Mouse (Mus musculus) neural tube, embryonic 11.5 days (tissue): ENCODE results near the gene Sik1. TPM values are rescaled to one million over a fixed set of nuclear protein-coding genes. Genes with fewer than 3 reads are reported as not detected.

Source experiments
- ATAC-seq: fragments of 200-750 bp; cut with Nextera tagmentation; 2 replicates; pipeline ENCODE4 v1.8.0; 2017; ENCODE audit warnings: moderate number of reproducible peaks, mild to moderate bottlenecking, moderate TSS enrichment, moderate library complexity; ENCODE audit not compliant: insufficient read depth, low FRiP score, low TSS enrichment
- DNase-seq: peaks from one replicate; pipeline ENCODE4 v3.0.0-alpha.2; 2015; ENCODE audit warnings: low spot score
- H3K27ac ChIP-seq: fragments of 300-500 bp; sonication (generic); 2 replicates; pipeline ENCODE4 v1.5.1; 2014; ENCODE audit warnings: low read depth, mild to moderate bottlenecking, low read length
- H3K27me3 ChIP-seq: fragments of 300-500 bp; sonication (generic); 2 replicates; pipeline ENCODE4 v1.6.1; 2014; ENCODE audit warnings: mild to moderate bottlenecking, low read length, mixed read lengths; ENCODE audit not compliant: control insufficient read depth, insufficient read depth
- H3K36me3 ChIP-seq: fragments of 300-500 bp; sonication (generic); 2 replicates; pipeline ENCODE4 v1.6.1; 2014; ENCODE audit warnings: mild to moderate bottlenecking, low read length, moderate library complexity, mixed read lengths; ENCODE audit not compliant: control insufficient read depth, insufficient read depth
- H3K4me1 ChIP-seq: fragments of 300-500 bp; sonication (generic); 2 replicates; pipeline ENCODE4 v1.6.1; 2014; ENCODE audit warnings: low read length, mixed read lengths; ENCODE audit not compliant: control insufficient read depth, insufficient read depth
- H3K4me2 ChIP-seq: fragments of 300-500 bp; sonication (generic); 2 replicates; pipeline ENCODE4 v1.6.1; 2014; ENCODE audit warnings: low read depth, mild to moderate bottlenecking, moderate library complexity
- H3K4me3 ChIP-seq: fragments of 300-500 bp; sonication (generic); 2 replicates; pipeline ENCODE4 v1.5.1; 2014; ENCODE audit warnings: low read depth, low read length
- H3K9ac ChIP-seq: fragments of 300-500 bp; sonication (generic); 2 replicates; pipeline ENCODE4 v1.6.1; 2014; ENCODE audit warnings: mild to moderate bottlenecking, low read length
- H3K9me3 ChIP-seq: fragments of 300-500 bp; sonication (generic); 2 replicates; pipeline ENCODE4 v1.6.1; 2016; ENCODE audit warnings: low read length; ENCODE audit not compliant: control insufficient read depth
- WGBS: fragments of 180-500 bp; shearing (Covaris S2); extraction: QIAGEN DNeasy Blood & Tissue Kit; methylation state at CpG from one replicate; pipeline ENCODE4 v1.1.7; 2014; 5-methylcytosine and 5-hydroxymethylcytosine counted together
- polyA plus RNA-seq: library from polyadenylated mRNA; unstranded; fragments of >200 nt; fragmentation: Nextera tagmentation; extraction: Ambion mirVana; gene quantifications from 2 replicates; pipeline ENCODE4 v1.2.1, GENCODE M21; 2014

The Sik1 gene
- polyA plus RNA-seq, 1 experiment from 2014 or later = 18.3 TPM

DNA sequence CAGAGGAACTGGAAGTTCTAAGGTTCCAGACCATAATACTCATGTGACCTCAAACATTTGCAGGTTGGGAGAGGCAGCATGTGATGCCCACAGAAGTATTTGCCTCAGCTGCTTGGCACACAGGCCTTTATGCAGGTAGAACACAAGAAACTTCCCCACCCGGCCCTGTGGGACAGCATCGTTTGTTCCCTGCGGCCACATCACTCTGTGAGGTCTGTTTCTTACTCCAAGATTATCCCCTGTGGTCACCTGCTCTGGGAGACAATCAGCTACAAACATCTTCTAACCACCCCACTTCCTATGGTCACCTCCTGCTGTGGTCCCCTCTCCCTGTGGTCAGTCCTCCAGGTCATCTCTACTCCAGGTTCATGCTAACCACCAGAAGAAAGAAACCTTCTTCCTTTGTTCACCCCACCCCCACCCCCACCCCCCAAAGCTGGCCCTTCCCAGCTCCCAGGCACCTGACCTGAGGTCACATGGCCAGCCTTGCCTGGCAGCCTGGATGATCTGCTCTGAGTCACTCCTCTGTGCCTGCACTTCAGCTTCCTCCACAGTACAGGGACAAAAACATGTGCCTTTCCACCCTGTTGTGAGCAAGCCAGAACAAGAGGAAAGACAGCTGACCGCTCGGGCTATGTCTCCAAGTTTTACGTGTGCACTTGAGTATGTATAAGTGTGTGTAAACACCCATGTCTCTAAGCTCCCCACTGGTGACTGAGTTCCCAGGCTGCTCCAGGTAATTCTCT is 21.1 kb downstream of the Sik1 start:
- no peak for ATAC-seq
- 88% methylated on average over 6 of the region's 6 CpGs for WGBS
- DNase-seq = no peak
- H3K4me3 ChIP-seq = no peak overlapping the region
- no peak overlapping the region for H3K27ac ChIP-seq
- H3K27me3 ChIP-seq = no peaks in the 10 kb centered on the region
- H3K9me3 ChIP-seq = 0 out of 2 replicates have a peak, but pooled peaks cover 3% of the 10 kb centered on the region
- 0 out of 2 replicates have a peak, but pooled peaks cover 2% of the 10 kb centered on the region for H3K4me1 ChIP-seq
- no peak overlapping the region for H3K9ac ChIP-seq
- no peaks in the 10 kb centered on the region for H3K36me3 ChIP-seq
- no peak overlapping the region for H3K4me2 ChIP-seq

DNA sequence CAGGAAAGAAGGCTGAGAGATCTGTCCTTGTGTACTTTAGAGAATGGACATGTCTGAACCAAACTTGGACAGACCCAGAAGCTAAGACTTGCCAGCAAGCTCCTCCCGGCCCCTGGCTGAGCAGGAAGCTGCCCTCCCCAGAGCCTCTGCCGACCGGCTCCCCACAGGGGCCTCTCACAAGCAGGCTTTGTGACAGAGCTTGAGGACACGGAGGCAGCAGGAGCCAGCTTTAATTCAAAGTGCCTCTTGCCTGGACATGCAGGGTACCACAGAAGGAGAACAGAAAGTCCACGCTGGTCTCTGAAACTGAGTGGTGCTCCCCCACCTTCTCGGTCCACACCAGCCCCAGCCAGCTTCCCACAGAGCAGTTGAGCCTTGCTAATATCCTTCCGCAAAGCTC is 21.9 kb downstream of the Sik1 start:
- WGBS = 37% methylated on average over 7 of the region's 7 CpGs
- no peak for ATAC-seq

GRCm38 (mm10) chr17:31832577-31832964 is 23.0 kb downstream of the Sik1 start:
- H3K4me2 ChIP-seq = no peak overlapping the region
- 92% methylated on average over 9 of the region's 9 CpGs for WGBS
- H3K27me3 ChIP-seq = no peaks in the 10 kb centered on the region
- no peak overlapping the region for H3K9ac ChIP-seq
- ATAC-seq (no peak), DNase-seq (no peak)
- 0 out of 2 replicates have a peak, but pooled peaks cover 3% of the 10 kb centered on the region for H3K9me3 ChIP-seq
- no peak overlapping the region for H3K4me3 ChIP-seq
- H3K36me3 ChIP-seq = no peaks in the 10 kb centered on the region
- no peak overlapping the region for H3K27ac ChIP-seq
- 0 out of 2 replicates have a peak, but pooled peaks cover 2% of the 10 kb centered on the region for H3K4me1 ChIP-seq

More for the DNA sequence above, 21.9 kb downstream of the Sik1 start:
- Histone ChIP-seq H3K4me3 (no peak overlapping the region), H3K4me2 (no peak overlapping the region), H3K36me3 (no peaks in the 10 kb centered on the region), H3K9me3 (0 out of 2 replicates have a peak, but pooled peaks cover 3% of the 10 kb centered on the region), H3K9ac (no peak overlapping the region), H3K27ac (no peak overlapping the region), H3K27me3 (no peaks in the 10 kb centered on the region), H3K4me1 (0 out of 2 replicates have a peak, but pooled peaks cover 2% of the 10 kb centered on the region)
- DNase-seq = no peak

GRCm38 (mm10) chr17:31831866-31832576 is 23.6 kb downstream of the Sik1 start:
- no peak for ATAC-seq
- no peak for DNase-seq
- Histone ChIP-seq H3K27ac (no peak overlapping the region), H3K9ac (no peak overlapping the region), H3K27me3 (no peaks in the 10 kb centered on the region), H3K4me2 (no peak overlapping the region), H3K4me1 (0 out of 2 replicates have a peak, but pooled peaks cover 2% of the 10 kb centered on the region), H3K36me3 (no peaks in the 10 kb centered on the region), H3K9me3 (0 out of 2 replicates have a peak, but pooled peaks cover 3% of the 10 kb centered on the region), H3K4me3 (no peak overlapping the region)
- WGBS = 82% methylated on average over 14 of the region's 14 CpGs

DNA sequence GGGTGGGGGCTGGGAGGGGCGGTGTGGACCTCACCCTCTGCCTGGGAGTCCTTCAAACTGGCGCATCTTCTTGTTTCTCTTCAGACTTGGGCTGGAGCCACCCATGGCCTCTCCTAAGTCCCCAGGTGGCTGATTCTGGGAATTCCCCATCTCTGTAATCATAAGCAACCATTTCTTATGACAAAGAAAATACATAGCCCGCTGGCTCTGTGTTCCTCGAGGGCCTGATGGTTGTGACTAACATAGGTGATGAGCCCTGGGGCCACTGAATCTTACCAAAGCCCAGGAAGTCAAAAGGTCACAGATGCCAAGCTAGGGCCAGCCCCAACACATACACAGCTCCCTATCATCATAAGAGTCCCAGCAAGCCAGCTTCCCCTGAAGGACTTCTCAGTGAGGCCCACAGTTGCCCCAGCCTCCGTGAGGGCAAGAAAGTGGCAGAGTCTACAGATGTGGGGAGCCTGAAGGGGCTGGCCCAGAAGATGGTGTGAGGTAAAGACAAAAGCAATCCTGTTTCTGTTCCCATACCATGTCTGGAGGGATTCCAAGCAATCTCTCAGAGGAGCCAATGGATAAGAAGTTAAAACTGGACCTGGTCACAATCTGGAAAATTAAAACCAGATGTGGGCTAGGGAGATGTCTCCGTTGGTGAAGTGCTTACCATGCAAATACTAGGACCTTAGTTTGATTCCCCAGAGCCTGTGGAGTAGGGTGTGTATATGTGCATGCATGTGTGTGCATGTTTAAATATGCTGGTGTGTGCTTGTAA is 24.3 kb downstream of the Sik1 start:
- H3K9ac ChIP-seq = no peak overlapping the region
- no peaks in the 10 kb centered on the region for H3K27me3 ChIP-seq
- H3K27ac ChIP-seq = no peak overlapping the region
- H3K4me1 ChIP-seq = 0 out of 2 replicates have a peak, but pooled peaks cover 2% of the 10 kb centered on the region
- 0 out of 2 replicates have a peak, but pooled peaks cover 3% of the 10 kb centered on the region for H3K9me3 ChIP-seq
- ATAC-seq (no peak), DNase-seq (no peak)
- no peak overlapping the region for H3K4me2 ChIP-seq
- no peaks in the 10 kb centered on the region for H3K36me3 ChIP-seq
- WGBS = 71% methylated on average over 6 of the region's 6 CpGs
- H3K4me3 ChIP-seq = no peak overlapping the region

DNA sequence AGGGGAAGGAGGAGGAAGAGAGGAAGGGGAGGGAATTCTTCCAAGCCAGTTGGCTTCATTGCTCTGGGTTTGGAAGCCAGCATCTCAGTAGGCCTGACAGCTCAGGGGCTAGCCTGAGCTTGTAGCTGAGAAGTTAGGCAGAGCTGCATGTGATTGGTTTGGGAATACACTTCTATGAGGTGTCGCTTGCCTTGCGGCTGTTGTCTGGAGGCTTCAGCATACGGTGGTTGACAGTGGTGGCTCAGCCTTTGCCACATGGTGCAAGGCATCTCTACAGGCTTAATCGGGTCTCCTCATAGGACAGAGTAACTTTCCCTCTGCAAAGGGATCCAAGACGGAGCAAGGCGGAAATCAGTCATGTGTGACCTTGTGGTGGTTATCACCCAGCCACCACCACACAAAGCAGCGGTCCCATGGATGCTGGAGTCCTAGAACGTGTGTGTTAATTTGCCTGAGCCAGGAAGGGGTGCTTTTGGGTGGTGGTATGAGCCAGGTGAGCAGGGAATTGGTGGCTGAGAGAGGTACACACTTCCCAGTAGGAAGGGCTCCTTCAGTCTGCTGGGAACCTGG is 25.0 kb downstream of the Sik1 start:
- no peak for ATAC-seq
- no peak for DNase-seq
- Histone ChIP-seq H3K9ac (no peak overlapping the region), H3K4me3 (no peak overlapping the region), H3K4me1 (0 out of 2 replicates have a peak, but pooled peaks cover 2% of the 10 kb centered on the region), H3K27ac (no peak overlapping the region), H3K4me2 (no peak overlapping the region), H3K27me3 (no peaks in the 10 kb centered on the region), H3K9me3 (0 out of 2 replicates have a peak, but pooled peaks cover under 1% of the 10 kb centered on the region), H3K36me3 (no peaks in the 10 kb centered on the region)
- WGBS = 89% methylated on average over 8 of the region's 8 CpGs

DNA sequence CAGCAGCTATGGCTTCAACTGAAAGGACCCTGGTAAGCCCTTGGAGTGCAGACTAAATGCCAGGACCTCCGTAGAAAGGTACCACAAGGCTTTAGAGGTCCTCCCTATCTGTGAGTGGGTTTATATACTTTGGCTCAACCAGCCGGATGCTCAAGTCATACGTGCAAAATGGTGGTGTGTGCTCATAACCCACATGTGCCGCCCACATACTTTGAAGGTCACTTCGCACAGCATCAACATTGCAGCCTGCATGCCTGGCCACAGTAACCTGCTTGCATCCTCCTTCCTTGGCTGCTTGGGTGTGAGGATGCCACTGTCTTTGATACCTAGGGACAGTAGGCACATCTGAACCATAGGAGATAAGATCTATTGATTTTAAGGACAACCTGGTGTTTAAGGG is 26.7 kb downstream of the Sik1 start:
- ATAC-seq (no peak), DNase-seq (no peak)
- Histone ChIP-seq H3K4me1 (0 out of 2 replicates have a peak, but pooled peaks cover 2% of the 10 kb centered on the region), H3K27ac (no peak overlapping the region), H3K27me3 (no peaks in the 10 kb centered on the region), H3K36me3 (no peaks in the 10 kb centered on the region), H3K9me3 (no peaks in the 10 kb centered on the region), H3K4me2 (no peak overlapping the region), H3K9ac (no peak overlapping the region), H3K4me3 (no peak overlapping the region)
- 93% methylated on average over 5 of the region's 5 CpGs for WGBS

GRCm38 (mm10) chr17:31828118-31828517 is 27.5 kb downstream of the Sik1 start:
- no peak overlapping the region for H3K9ac ChIP-seq
- H3K9me3 ChIP-seq = no peaks in the 10 kb centered on the region
- DNase-seq (no peak), ATAC-seq (no peak)
- no peak overlapping the region for H3K4me3 ChIP-seq
- no peak overlapping the region for H3K27ac ChIP-seq
- H3K27me3 ChIP-seq = no peaks in the 10 kb centered on the region
- 65% methylated on average over 5 of the region's 5 CpGs for WGBS
- no peak overlapping the region for H3K4me2 ChIP-seq
- H3K4me1 ChIP-seq = no peaks in the 10 kb centered on the region
- no peaks in the 10 kb centered on the region for H3K36me3 ChIP-seq
